Mouse (Mus musculus) thymus, adult 2 months (tissue): Measurements from ENCODE around the gene Trpv6.

ENCODE experiments used
- CTCF ChIP-seq: fragments of 200-500 bp; IDR thresholded peaks from 2 replicates; pipeline ENCODE4 v1.5.1; 2012; ENCODE audit warnings: mild to moderate bottlenecking, control low read depth, low read length, moderate library complexity, borderline replicate concordance; ENCODE audit not compliant: control insufficient read depth, poor library complexity, insufficient read depth; ENCODE audit errors: extremely low read depth
- POLR2A ChIP-seq: fragments of 200-500 bp; IDR thresholded peaks from 2 replicates; pipeline ENCODE4 v1.6.1; 2012; ENCODE audit warnings: mild to moderate bottlenecking, low read length, control low read depth, moderate library complexity; ENCODE audit not compliant: control insufficient read depth, poor library complexity, insufficient read depth; ENCODE audit errors: extremely low read depth

- TF ChIP-seq POLR2A (no peak), CTCF (no peak)
Measured at GRCm38 (mm10) chr6:41577297-41577696, 58.9 kb downstream of the Trpv6 start.
